Mouse (Mus musculus) midbrain, embryonic 11.5 days (tissue): Measurements from ENCODE around the gene Bco2. TPM values are rescaled to one million over a fixed set of nuclear protein-coding genes. Genes with fewer than 3 reads are reported as not detected.

Source experiments
- polyA plus RNA-seq: library from polyadenylated mRNA; unstranded; fragments of >200 nt; fragmentation: Nextera tagmentation; extraction: Ambion mirVana; gene quantifications from 2 replicates; pipeline ENCODE4 v1.2.1, GENCODE M21; 2014

Gene Bco2
- polyA plus RNA-seq, 1 experiment from 2014 or later, result 0.40 TPM

Other genes starting within 250 kb of the Bco2 start
- gene Rpl10-ps3, start 210.2 kb downstream of the Bco2 start, polyA plus RNA-seq, result 164 and 172 TPM in 2 replicates
- gene Plet1, start 60.7 kb downstream of the Bco2 start, polyA plus RNA-seq, result 0.52 and 0.78 TPM in 2 replicates
- gene Pts, start 26.5 kb downstream of the Bco2 start, polyA plus RNA-seq, result 76.8 and 88.0 TPM in 2 replicates
- gene Il18, start 354 bp downstream of the Bco2 start, polyA plus RNA-seq, result 20.6 and 23.2 TPM in 2 replicates
- 0.26 and 0.33 TPM in 2 replicates for gene Tex12, start 6.1 kb upstream of the Bco2 start, polyA plus RNA-seq
- 274 and 284 TPM in 2 replicates for gene Sdhd, start 48.6 kb upstream of the Bco2 start, polyA plus RNA-seq
- gene Timm8b, start 48.7 kb upstream of the Bco2 start, polyA plus RNA-seq, result 333 and 369 TPM in 2 replicates
- 6.6 and 7.5 TPM in 2 replicates for gene Pih1d2, start 62.1 kb upstream of the Bco2 start, polyA plus RNA-seq
- gene Nkapd1, start 62.3 kb upstream of the Bco2 start, polyA plus RNA-seq, result 25.5 and 26.2 TPM in 2 replicates
- gene Dlat, start 104.6 kb upstream of the Bco2 start, polyA plus RNA-seq, result 63.5 and 66.4 TPM in 2 replicates
- gene Dixdc1, start 184.3 kb upstream of the Bco2 start, polyA plus RNA-seq, result 18.5 and 22.9 TPM in 2 replicates
- gene 2310030G06Rik, start 191.4 kb upstream of the Bco2 start, polyA plus RNA-seq, result 0.88 and 1.2 TPM in 2 replicates
- 5.3 and 6.1 TPM in 2 replicates for gene Cryab, start 196.1 kb upstream of the Bco2 start, polyA plus RNA-seq
- gene Hspb2, start 197.2 kb upstream of the Bco2 start, polyA plus RNA-seq, result 0.48 and 0.81 TPM in 2 replicates
- 11.4 and 12.0 TPM in 2 replicates for gene Fdxacb1, start 213.1 kb upstream of the Bco2 start, polyA plus RNA-seq
- 34.1 and 34.4 TPM in 2 replicates for gene Alg9, start 219.8 kb upstream of the Bco2 start, polyA plus RNA-seq
- gene 1110032A03Rik, start 220.3 kb upstream of the Bco2 start, polyA plus RNA-seq, result 37.2 and 37.7 TPM in 2 replicates